Mouse (Mus musculus) liver, embryonic 16.5 days (tissue): ENCODE results near the gene B430306N03Rik. TPM values are rescaled to one million over a fixed set of nuclear protein-coding genes. Genes with fewer than 3 reads are reported as not detected.
"Not testable (repeated sequence)": the region's sequence is repeated elsewhere in the genome, so short reads cannot be mapped to it uniquely, and the experiment has no call there.

ENCODE experiments used
- ATAC-seq: fragments of 200-750 bp; cut with Nextera tagmentation; 2 replicates; pipeline ENCODE4 v1.8.0; 2017; ENCODE audit warnings: low read depth, mild to moderate bottlenecking, moderate number of reproducible peaks, moderate library complexity
- H3K27ac ChIP-seq: fragments of 300-500 bp; sonication (generic); 2 replicates; pipeline ENCODE4 v1.5.1; 2014; ENCODE audit warnings: mild to moderate bottlenecking, low read length
- H3K27me3 ChIP-seq: fragments of 300-500 bp; sonication (generic); 2 replicates; pipeline ENCODE4 v1.6.1; 2014; ENCODE audit warnings: low read depth, low read length, mixed read lengths; ENCODE audit not compliant: control insufficient read depth, insufficient read depth
- H3K36me3 ChIP-seq: fragments of 300-500 bp; sonication (generic); 2 replicates; pipeline ENCODE4 v1.6.1; 2014; ENCODE audit warnings: mild to moderate bottlenecking; ENCODE audit not compliant: control insufficient read depth, insufficient read depth
- H3K4me1 ChIP-seq: fragments of 300-500 bp; sonication (generic); 2 replicates; pipeline ENCODE4 v1.6.1; 2014; ENCODE audit warnings: low read depth, low read length, mixed read lengths; ENCODE audit not compliant: control insufficient read depth
- H3K4me2 ChIP-seq: fragments of 300-500 bp; sonication (generic); 2 replicates; pipeline ENCODE4 v1.6.1; 2014; ENCODE audit warnings: low read depth, low read length, mixed read lengths
- H3K4me3 ChIP-seq: fragments of 300-500 bp; sonication (generic); 2 replicates; pipeline ENCODE4 v1.5.1; 2014; ENCODE audit warnings: low read depth, mild to moderate bottlenecking, low read length
- H3K9ac ChIP-seq: fragments of 300-500 bp; sonication (generic); 2 replicates; pipeline ENCODE4 v1.6.1; 2014; ENCODE audit warnings: low read depth, low read length
- H3K9me3 ChIP-seq: fragments of 300-500 bp; sonication (generic); replicated peaks from 2 replicates; pipeline ENCODE4 v1.6.1; 2016; ENCODE audit warnings: low read length; ENCODE audit not compliant: control insufficient read depth
- WGBS: fragments of 180-500 bp; shearing (Covaris S2); extraction: QIAGEN DNeasy Blood & Tissue Kit; methylation state at CpG from one replicate; pipeline ENCODE4 v1.1.7; 2014; ENCODE audit not compliant: insufficient replicate concordance; 5-methylcytosine and 5-hydroxymethylcytosine counted together
- polyA plus RNA-seq: library from polyadenylated mRNA; unstranded; fragments of >200 nt; fragmentation: Nextera tagmentation; extraction: Ambion mirVana; gene quantifications from 2 replicates; pipeline ENCODE4 v1.2.1, GENCODE M21; 2015

The B430306N03Rik gene
- polyA plus RNA-seq, result 4.0 and 4.1 TPM in 2 replicates

- peak within 1 kb of the TSS; percentile 21 for H3K4me3 ChIP-seq
- ATAC-seq, result 0 out of 2 replicates have a peak, but pooled peaks have one; percentile 11
- not testable (repeated sequence) for H3K9me3 ChIP-seq, H3K4me1 ChIP-seq, H3K4me2 ChIP-seq, H3K36me3 ChIP-seq, H3K27me3 ChIP-seq, H3K9ac ChIP-seq
- H3K27ac ChIP-seq, result peak within 1 kb of the TSS; percentile 30
- WGBS, result 30% methylated on average over 3 of the region's 3 CpGs
Measured at GRCm38 (mm10) chr17:48315905-48316579, at the start of gene B430306N03Rik. Gene B430306N03Rik (plus strand): TSS chr17:48316141.

- Histone ChIP-seq H3K27ac (no peak overlapping the region), H3K36me3 (no peaks in the 10 kb centered on the region), H3K4me1 (peaks cover 47% of the 10 kb centered on the region), H3K4me3 (no peak overlapping the region), H3K27me3 (no peaks in the 10 kb centered on the region), H3K4me2 (no peak overlapping the region), H3K9me3 (no peaks in the 10 kb centered on the region), H3K9ac (no peak overlapping the region)
- 34% methylated on average over 2 of the region's 2 CpGs for WGBS
- no peak for ATAC-seq
Measured at GRCm38 (mm10) chr17:48266610-48267304, 49.2 kb upstream of the B430306N03Rik start.

GRCm38 (mm10) chr17:48267591-48267990 is 48.4 kb upstream of the B430306N03Rik start:
- Histone ChIP-seq H3K36me3 (no peaks in the 10 kb centered on the region), H3K27me3 (no peaks in the 10 kb centered on the region), H3K4me2 (no peak overlapping the region), H3K4me3 (no peak overlapping the region), H3K9me3 (no peaks in the 10 kb centered on the region), H3K4me1 (peaks cover 53% of the 10 kb centered on the region), H3K9ac (no peak overlapping the region), H3K27ac (no peak overlapping the region)
- WGBS, result 22% methylated on average over 1 of the region's 1 CpGs
- no peak for ATAC-seq

GRCm38 (mm10) chr17:48268276-48268675 is 47.7 kb upstream of the B430306N03Rik start:
- no peak overlapping the region for H3K4me3 ChIP-seq
- H3K4me1 ChIP-seq, result peaks cover 59% of the 10 kb centered on the region
- H3K9ac ChIP-seq, result no peak overlapping the region
- ATAC-seq, result no peak
- H3K9me3 ChIP-seq, result no peaks in the 10 kb centered on the region
- H3K27ac ChIP-seq, result no peak overlapping the region
- no peaks in the 10 kb centered on the region for H3K36me3 ChIP-seq
- no peak overlapping the region for H3K4me2 ChIP-seq
- H3K27me3 ChIP-seq, result no peaks in the 10 kb centered on the region

- peak overlapping the region; percentile 13; the same call in 1 of the 2 replicates for H3K4me2 ChIP-seq
- whole genome bisulfite sequencing, result 47% methylated on average over 4 of the region's 4 CpGs
Measured at GRCm38 (mm10) chr17:48269833-48270232, 46.1 kb upstream of the B430306N03Rik start.

GRCm38 (mm10) chr17:48272158-48272557 is 43.8 kb upstream of the B430306N03Rik start:
- H3K4me3 ChIP-seq, result peak overlapping the region; percentile 47
- H3K36me3 ChIP-seq, result no peaks in the 10 kb centered on the region
- peak; percentile 94 for ATAC-seq
- H3K4me1 ChIP-seq, result peaks cover 71% of the 10 kb centered on the region
- peak overlapping the region; percentile 53 for H3K4me2 ChIP-seq
- no peaks in the 10 kb centered on the region for H3K27me3 ChIP-seq
- WGBS, result 14% methylated on average over 5 of the region's 5 CpGs
- no peaks in the 10 kb centered on the region for H3K9me3 ChIP-seq
- peak overlapping the region; percentile 46 for H3K9ac ChIP-seq
- H3K27ac ChIP-seq, result peak overlapping the region; percentile 97

More at GRCm38 (mm10) chr17:48269833-48270232, 46.1 kb upstream of the B430306N03Rik start:
- Histone ChIP-seq H3K4me1 (peaks cover 66% of the 10 kb centered on the region), H3K9me3 (no peaks in the 10 kb centered on the region), H3K36me3 (no peaks in the 10 kb centered on the region), H3K9ac (0 out of 2 replicates have a peak overlapping the region, but pooled peaks have one; percentile 24), H3K4me3 (no peak overlapping the region), H3K27me3 (no peaks in the 10 kb centered on the region), H3K27ac (peak overlapping the region; percentile 41; the same call in 1 of the 2 replicates)
- ATAC-seq, result no peak

GRCm38 (mm10) chr17:48272598-48272997 is 43.3 kb upstream of the B430306N03Rik start:
- Histone ChIP-seq H3K27me3 (no peaks in the 10 kb centered on the region), H3K4me1 (peaks cover 68% of the 10 kb centered on the region), H3K27ac (peak overlapping the region; percentile 97), H3K4me3 (peak overlapping the region; percentile 38), H3K9ac (peak overlapping the region; percentile 30), H3K36me3 (no peaks in the 10 kb centered on the region), H3K9me3 (no peaks in the 10 kb centered on the region), H3K4me2 (peak overlapping the region; percentile 53)
- 65% methylated on average over 4 of the region's 4 CpGs for WGBS
- peak; percentile 33 for ATAC-seq

- Histone ChIP-seq H3K9me3 (no peaks in the 10 kb centered on the region), H3K36me3 (no peaks in the 10 kb centered on the region), H3K9ac (peak overlapping the region; percentile 15; the same call in 1 of the 2 replicates), H3K4me1 (peaks cover 59% of the 10 kb centered on the region), H3K27ac (peak overlapping the region; percentile 70), H3K27me3 (no peaks in the 10 kb centered on the region), H3K4me2 (no peak overlapping the region), H3K4me3 (no peak overlapping the region)
- WGBS, result 40% methylated on average over 4 of the region's 4 CpGs
- ATAC-seq, result no peak
Measured at GRCm38 (mm10) chr17:48274098-48274497, 41.8 kb upstream of the B430306N03Rik start.

- Histone ChIP-seq H3K9ac (no peak overlapping the region), H3K4me1 (peaks cover 60% of the 10 kb centered on the region), H3K4me2 (no peak overlapping the region), H3K27me3 (no peaks in the 10 kb centered on the region), H3K9me3 (no peaks in the 10 kb centered on the region), H3K4me3 (no peak overlapping the region), H3K27ac (peak overlapping the region; percentile 70), H3K36me3 (no peaks in the 10 kb centered on the region)
- 19% methylated on average over 6 of the region's 6 CpGs for WGBS
- ATAC-seq, result no peak
Measured at GRCm38 (mm10) chr17:48274885-48275284, 41.1 kb upstream of the B430306N03Rik start.
